Mouse (Mus musculus): ENCODE measurements around the gene Slc4a3. TPM values are rescaled to one million over a fixed set of nuclear protein-coding genes. Genes with fewer than 3 reads are reported as not detected.

The Slc4a3 gene
- polyA plus RNA-seq, 1 experiment from 2014 or later = 4.0 TPM

DNA sequence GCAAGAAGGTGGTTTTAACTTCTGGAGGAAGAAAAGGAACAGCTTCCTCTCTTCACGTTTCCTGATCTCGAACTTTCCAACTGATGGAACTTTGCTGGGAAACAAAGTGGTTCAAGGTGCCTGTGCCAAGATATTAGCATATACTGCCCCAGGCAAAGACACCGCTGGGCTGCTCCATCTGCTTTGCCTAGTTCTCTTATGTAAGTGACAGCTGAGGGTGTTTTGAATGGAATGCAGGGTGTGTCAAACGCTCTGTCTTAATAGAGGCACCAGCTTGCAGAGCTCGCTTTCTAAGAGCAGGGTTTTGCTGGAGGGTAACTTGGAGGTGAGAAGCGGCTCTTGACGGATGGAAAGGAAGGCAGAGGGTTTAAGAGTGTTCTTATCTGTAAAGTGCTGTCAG is 42.8 kb downstream of the Slc4a3 start:
- Histone ChIP-seq H3K4me3 (ENCODE audit: low read depth, low read length) (no peak overlapping the region), H3K9ac (ENCODE audit: low read depth, low read length) (no peak overlapping the region), H3K4me2 (replicated peaks; ENCODE audit: low read depth) (no peak overlapping the region), H3K4me1 (replicated peaks; ENCODE audit: control insufficient read depth, insufficient read depth, low read length) (no peaks in the 10 kb centered on the region; the same call in 1 of the 2 replicates), H3K27me3 (replicated peaks; ENCODE audit: control insufficient read depth, insufficient read depth, low read length) (no peaks in the 10 kb centered on the region), H3K9me3 (ENCODE audit: control insufficient read depth) (no peaks in the 10 kb centered on the region), H3K36me3 (ENCODE audit: control insufficient read depth, insufficient read depth) (no peaks in the 10 kb centered on the region), H3K27ac (ENCODE audit: low read depth, low read length) (no peak overlapping the region)
- 32% methylated on average over 7 of the region's 7 CpGs for WGBS
- no peak for ATAC-seq
- TF ChIP-seq CTCF (IDR thresholded peaks at IDR 0.05; ENCODE audit: low read depth) = no peak

DNA sequence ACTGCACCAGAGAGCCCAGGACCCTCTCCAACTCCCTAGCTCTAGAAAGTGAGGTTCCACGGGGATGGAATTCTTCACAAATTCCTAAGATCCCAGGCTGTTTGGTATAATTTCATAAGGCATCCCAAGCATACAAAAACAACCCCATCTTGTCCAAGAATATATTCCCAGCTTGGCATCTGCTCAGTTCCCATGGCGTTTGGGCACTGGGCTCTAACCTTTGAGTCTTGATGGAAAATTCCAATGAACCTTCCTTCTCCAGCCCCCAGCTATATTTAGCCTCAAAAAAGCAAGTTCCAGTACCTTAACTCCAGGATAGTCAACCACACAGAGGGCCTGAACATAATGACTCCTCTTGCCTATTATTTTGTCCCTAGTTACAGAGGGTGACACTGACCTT is 43.9 kb downstream of the Slc4a3 start:
- 82% methylated on average over 2 of the region's 2 CpGs for WGBS
- Histone ChIP-seq H3K4me3 (ENCODE audit: low read depth, low read length) (no peak overlapping the region), H3K4me2 (replicated peaks; ENCODE audit: low read depth) (no peak overlapping the region), H3K27ac (ENCODE audit: low read depth, low read length) (no peak overlapping the region), H3K9me3 (ENCODE audit: control insufficient read depth) (no peaks in the 10 kb centered on the region), H3K27me3 (replicated peaks; ENCODE audit: control insufficient read depth, insufficient read depth, low read length) (no peaks in the 10 kb centered on the region), H3K36me3 (ENCODE audit: control insufficient read depth, insufficient read depth) (no peaks in the 10 kb centered on the region), H3K4me1 (replicated peaks; ENCODE audit: control insufficient read depth, insufficient read depth, low read length) (no peaks in the 10 kb centered on the region; the same call in 1 of the 2 replicates), H3K9ac (ENCODE audit: low read depth, low read length) (no peak overlapping the region)
- ATAC-seq = no peak
- no peak for TF ChIP-seq CTCF (IDR thresholded peaks at IDR 0.05; ENCODE audit: low read depth)

DNA sequence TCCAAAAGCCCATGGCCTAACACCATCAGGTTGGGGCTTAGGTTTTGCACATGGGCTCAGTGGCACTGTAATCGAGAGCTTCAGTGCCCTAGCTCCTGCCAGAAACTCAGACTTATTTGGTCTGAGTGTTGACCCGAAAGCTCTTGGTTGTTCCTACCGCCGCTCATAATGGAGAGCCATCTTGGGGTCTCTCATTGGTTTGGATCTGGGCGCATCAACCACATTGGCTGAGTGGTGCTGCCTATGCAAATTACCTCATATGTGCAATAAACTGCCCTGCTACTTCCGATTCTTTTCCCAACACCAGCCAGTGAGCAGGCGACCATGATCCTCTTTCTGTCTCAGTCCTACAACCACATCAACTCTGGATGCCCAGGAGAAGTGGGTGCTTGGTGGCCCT is 47.9 kb downstream of the Slc4a3 start:
- WGBS = 88% methylated on average over 7 of the region's 7 CpGs
- no peak for TF ChIP-seq CTCF (IDR thresholded peaks at IDR 0.05; ENCODE audit: low read depth)
- ATAC-seq = no peak

DNA sequence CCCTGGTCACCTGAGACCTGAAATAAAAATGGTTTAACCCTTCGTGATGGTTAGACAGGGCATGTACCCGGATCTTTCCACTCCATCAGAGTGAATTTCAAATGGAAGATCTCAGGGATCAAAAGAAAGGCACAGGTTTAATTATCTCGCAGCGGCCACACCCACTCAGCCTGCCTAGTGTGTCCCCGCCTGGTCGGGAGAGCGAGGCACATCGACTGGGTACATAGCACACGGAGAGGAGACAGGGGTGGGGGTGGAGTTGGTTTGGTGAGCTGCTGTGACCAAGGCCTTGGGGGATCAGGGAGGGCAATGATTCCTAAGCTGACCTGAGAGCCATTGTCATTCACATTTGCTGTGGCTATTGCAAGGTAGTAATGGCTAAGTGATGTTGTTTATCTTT is 48.8 kb downstream of the Slc4a3 start:
- Histone ChIP-seq H3K4me3 (ENCODE audit: low read depth, low read length) (no peak overlapping the region), H3K27me3 (replicated peaks; ENCODE audit: control insufficient read depth, insufficient read depth, low read length) (no peaks in the 10 kb centered on the region), H3K4me1 (replicated peaks; ENCODE audit: control insufficient read depth, insufficient read depth, low read length) (no peaks in the 10 kb centered on the region), H3K9ac (ENCODE audit: low read depth, low read length) (no peak overlapping the region), H3K9me3 (ENCODE audit: control insufficient read depth) (no peaks in the 10 kb centered on the region), H3K27ac (ENCODE audit: low read depth, low read length) (no peak overlapping the region), H3K36me3 (ENCODE audit: control insufficient read depth, insufficient read depth) (no peaks in the 10 kb centered on the region), H3K4me2 (replicated peaks; ENCODE audit: low read depth) (no peak overlapping the region)
- no peak for ATAC-seq
- 32% methylated on average over 9 of the region's 9 CpGs for WGBS
- TF ChIP-seq CTCF (IDR thresholded peaks at IDR 0.05; ENCODE audit: low read depth) = no peak

More for the DNA sequence above, 47.9 kb downstream of the Slc4a3 start:
- no peak overlapping the region for H3K4me2 ChIP-seq (replicated peaks; ENCODE audit: low read depth)
- no peaks in the 10 kb centered on the region for H3K36me3 ChIP-seq (ENCODE audit: control insufficient read depth, insufficient read depth)
- H3K9me3 ChIP-seq (ENCODE audit: control insufficient read depth) = no peaks in the 10 kb centered on the region
- no peak overlapping the region for H3K27ac ChIP-seq (ENCODE audit: low read depth, low read length)
- H3K4me1 ChIP-seq (replicated peaks; ENCODE audit: control insufficient read depth, insufficient read depth, low read length) = no peaks in the 10 kb centered on the region
- H3K27me3 ChIP-seq (replicated peaks; ENCODE audit: control insufficient read depth, insufficient read depth, low read length) = no peaks in the 10 kb centered on the region
- no peak overlapping the region for H3K4me3 ChIP-seq (ENCODE audit: low read depth, low read length)
- no peak overlapping the region for H3K9ac ChIP-seq (ENCODE audit: low read depth, low read length)

DNA sequence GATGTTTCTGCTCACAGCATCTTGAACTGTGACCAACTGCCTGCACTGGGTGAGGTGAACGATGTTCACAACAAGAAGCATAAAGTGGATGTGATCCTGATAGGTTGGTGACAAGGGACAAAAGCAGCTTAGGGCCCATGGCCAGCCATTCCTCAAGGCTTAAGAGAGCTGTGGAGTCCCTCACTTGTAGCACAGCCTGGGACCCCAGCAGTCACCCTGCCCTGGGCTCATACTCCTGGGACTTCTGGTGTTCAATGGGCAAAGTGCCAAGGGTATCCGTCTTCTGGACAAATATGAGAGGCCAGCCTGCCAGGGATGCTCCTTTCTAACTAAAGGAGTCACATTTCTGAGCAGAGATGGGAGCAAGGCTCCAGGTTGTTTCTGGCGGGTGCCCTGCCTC is 49.9 kb downstream of the Slc4a3 start:
- WGBS = 66% methylated on average over 3 of the region's 3 CpGs
- Histone ChIP-seq H3K36me3 (ENCODE audit: control insufficient read depth, insufficient read depth) (no peaks in the 10 kb centered on the region), H3K27me3 (replicated peaks; ENCODE audit: control insufficient read depth, insufficient read depth, low read length) (no peaks in the 10 kb centered on the region), H3K9me3 (ENCODE audit: control insufficient read depth) (no peaks in the 10 kb centered on the region), H3K27ac (ENCODE audit: low read depth, low read length) (no peak overlapping the region), H3K9ac (ENCODE audit: low read depth, low read length) (no peak overlapping the region), H3K4me1 (replicated peaks; ENCODE audit: control insufficient read depth, insufficient read depth, low read length) (no peaks in the 10 kb centered on the region), H3K4me3 (ENCODE audit: low read depth, low read length) (no peak overlapping the region), H3K4me2 (replicated peaks; ENCODE audit: low read depth) (no peak overlapping the region)
- no peak for ATAC-seq
- no peak for TF ChIP-seq CTCF (IDR thresholded peaks at IDR 0.05; ENCODE audit: low read depth)

DNA sequence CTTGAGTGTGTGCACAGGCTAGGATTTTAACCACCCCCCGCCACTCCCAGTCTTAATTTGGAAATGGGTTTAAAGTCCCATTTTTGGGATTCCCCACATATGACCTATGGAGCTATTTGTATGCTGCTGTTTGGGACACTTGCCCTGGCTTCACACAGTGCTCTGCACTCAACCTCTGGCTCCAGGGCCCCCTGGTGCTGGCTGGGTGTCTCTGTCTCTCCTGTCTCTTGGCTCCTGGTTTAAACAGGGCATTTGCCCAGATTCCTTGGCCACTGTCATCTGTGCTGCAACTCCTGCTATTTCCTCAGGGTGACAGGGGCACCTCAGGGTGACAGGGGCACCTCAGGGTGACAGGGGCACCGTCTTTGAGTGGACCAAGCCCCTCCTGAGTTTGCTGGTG is 50.8 kb downstream of the Slc4a3 start:
- no peak for ATAC-seq

DNA sequence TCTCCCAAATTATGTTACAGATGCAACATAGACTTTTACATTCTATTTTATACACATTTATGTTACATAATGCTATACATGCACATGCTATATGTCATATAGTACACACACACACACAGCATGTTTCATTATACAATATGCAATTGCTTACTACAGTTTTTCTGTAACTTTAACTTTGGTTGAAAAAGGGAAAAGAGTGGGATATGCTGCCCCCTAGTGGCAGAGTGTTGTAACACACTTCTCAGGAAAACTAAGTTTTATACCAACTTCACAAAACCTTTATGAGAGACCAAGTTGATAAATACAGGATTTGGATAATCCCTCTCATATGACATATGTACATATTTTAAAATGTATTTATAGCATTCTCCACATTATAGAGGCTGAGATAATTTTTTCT is 51.6 kb downstream of the Slc4a3 start:
- no peaks in the 10 kb centered on the region for H3K36me3 ChIP-seq (ENCODE audit: control insufficient read depth, insufficient read depth)
- H3K4me2 ChIP-seq (replicated peaks; ENCODE audit: low read depth) = no peak overlapping the region
- no peaks in the 10 kb centered on the region for H3K4me1 ChIP-seq (replicated peaks; ENCODE audit: control insufficient read depth, insufficient read depth, low read length)
- peak; percentile 81 for TF ChIP-seq CTCF (IDR thresholded peaks at IDR 0.05; ENCODE audit: low read depth)
- no peak overlapping the region for H3K9ac ChIP-seq (ENCODE audit: low read depth, low read length)
- no peaks in the 10 kb centered on the region for H3K27me3 ChIP-seq (replicated peaks; ENCODE audit: control insufficient read depth, insufficient read depth, low read length)
- no peak overlapping the region for H3K4me3 ChIP-seq (ENCODE audit: low read depth, low read length)
- H3K9me3 ChIP-seq (ENCODE audit: control insufficient read depth) = no peaks in the 10 kb centered on the region
- ATAC-seq = no peak
- H3K27ac ChIP-seq (ENCODE audit: low read depth, low read length) = no peak overlapping the region

More for the DNA sequence above, 50.8 kb downstream of the Slc4a3 start:
- TF ChIP-seq CTCF (IDR thresholded peaks at IDR 0.05; ENCODE audit: low read depth) = no peak
- Histone ChIP-seq H3K9me3 (ENCODE audit: control insufficient read depth) (no peaks in the 10 kb centered on the region), H3K4me3 (ENCODE audit: low read depth, low read length) (no peak overlapping the region), H3K4me1 (replicated peaks; ENCODE audit: control insufficient read depth, insufficient read depth, low read length) (no peaks in the 10 kb centered on the region), H3K36me3 (ENCODE audit: control insufficient read depth, insufficient read depth) (no peaks in the 10 kb centered on the region), H3K4me2 (replicated peaks; ENCODE audit: low read depth) (no peak overlapping the region), H3K27me3 (replicated peaks; ENCODE audit: control insufficient read depth, insufficient read depth, low read length) (no peaks in the 10 kb centered on the region), H3K27ac (ENCODE audit: low read depth, low read length) (no peak overlapping the region), H3K9ac (ENCODE audit: low read depth, low read length) (no peak overlapping the region)
- 92% methylated on average over 2 of the region's 2 CpGs for WGBS

Data from intestine, postnatal 0 days (tissue).